Mouse (Mus musculus) cerebellum, adult 2 months (tissue): ENCODE measurements around the gene Whamm.

Source experiments
- CTCF ChIP-seq: fragments of 200-500 bp; IDR thresholded peaks from 2 replicates; pipeline ENCODE4 v1.5.1; 2011; ENCODE audit warnings: low read depth, mild to moderate bottlenecking, control low read depth, low read length, moderate library complexity, borderline replicate concordance; ENCODE audit not compliant: insufficient read depth
- POLR2A ChIP-seq: fragments of 200-500 bp; IDR thresholded peaks from 2 replicates; pipeline ENCODE4 v1.6.1; 2011; ENCODE audit warnings: low read length, control low read depth, borderline replicate concordance; ENCODE audit not compliant: insufficient read depth

DNA sequence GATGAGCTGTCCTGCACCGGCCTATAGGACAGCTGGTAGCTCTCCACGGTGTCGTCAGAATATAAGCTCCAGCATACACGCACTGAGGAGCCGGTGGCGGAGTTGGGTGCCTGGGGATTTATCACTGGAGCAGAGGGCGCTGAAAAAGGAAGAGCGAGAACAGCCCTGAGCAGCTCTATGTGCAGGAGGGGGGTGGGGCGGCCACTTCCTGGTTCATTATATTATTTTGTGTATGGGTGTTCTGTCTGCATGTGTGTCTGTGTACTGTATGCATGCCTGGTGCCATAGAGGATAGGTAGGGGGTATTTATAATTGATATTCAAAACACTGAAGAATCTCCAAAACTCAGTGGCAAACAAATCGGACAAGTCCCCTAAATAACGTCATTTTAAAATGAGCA lies 22.2 kb upstream of the Whamm start:
- TF ChIP-seq POLR2A (no peak), CTCF (no peak)
